Mouse (Mus musculus) frontal cortex, postnatal 36 days (tissue): ENCODE measurements around the gene Slco2b1.
"Not testable (repeated sequence)": the region's sequence is repeated elsewhere in the genome, so short reads cannot be mapped to it uniquely, and the experiment has no call there.

Experiments used
- DNase-seq, 2 experiments: peaks; one replicate each; pipeline ENCODE4 v3.0.0; 2022; ENCODE audit warnings: low spot score in 2 of 2

The Slco2b1 gene

GRCm38 (mm10) chr7:99711166-99711565 lies at the start of gene Slco2b1:
Slco2b1 (minus strand) TSS chr7:99711340.
- no peak for DNase-seq

DNA sequence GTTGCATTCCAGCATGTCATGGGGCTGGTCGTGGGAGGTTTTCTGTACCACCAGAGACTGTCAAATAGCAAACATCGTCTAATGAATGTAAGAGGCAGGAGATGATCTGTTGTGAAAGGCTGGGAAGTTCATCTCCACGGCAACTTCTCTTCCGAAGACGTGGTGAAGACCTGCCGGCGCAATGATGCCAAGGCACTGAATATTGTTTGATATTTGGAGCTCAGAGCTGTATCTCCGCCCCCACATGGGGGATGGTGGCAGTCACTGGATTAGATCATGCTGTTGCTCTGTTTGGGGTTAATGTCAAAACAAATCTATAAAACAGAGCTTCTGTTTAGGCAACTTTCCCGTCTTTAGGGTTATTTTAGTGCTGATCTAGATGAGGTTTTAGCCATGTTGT lies 28.1 kb upstream of the Slco2b1 start:
- peak; percentile 13 to 14 for DNase-seq

DNA sequence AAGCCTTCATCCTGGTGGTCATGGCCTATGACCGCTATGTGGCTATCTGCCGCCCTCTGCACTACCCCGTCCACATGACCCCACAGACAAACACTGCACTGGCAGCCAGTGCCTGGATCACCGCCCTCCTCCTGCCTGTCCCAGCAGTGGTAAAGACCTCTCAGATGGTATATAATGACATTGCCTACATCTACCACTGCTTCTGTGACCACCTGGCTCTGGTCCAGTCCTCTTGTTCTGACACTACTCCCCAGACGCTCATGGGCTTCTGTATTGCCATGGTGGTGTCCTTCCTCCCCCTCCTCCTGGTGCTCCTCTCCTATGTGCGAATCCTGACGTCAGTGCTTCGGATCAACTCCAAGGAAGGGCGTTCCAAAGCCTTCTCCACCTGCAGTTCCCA lies 24.4 kb upstream of the Slco2b1 start:
- not testable (repeated sequence) for DNase-seq

- no peak for DNase-seq
Observed at GRCm38 (mm10) chr7:99734612-99735011, 23.5 kb upstream of the Slco2b1 start.

DNA sequence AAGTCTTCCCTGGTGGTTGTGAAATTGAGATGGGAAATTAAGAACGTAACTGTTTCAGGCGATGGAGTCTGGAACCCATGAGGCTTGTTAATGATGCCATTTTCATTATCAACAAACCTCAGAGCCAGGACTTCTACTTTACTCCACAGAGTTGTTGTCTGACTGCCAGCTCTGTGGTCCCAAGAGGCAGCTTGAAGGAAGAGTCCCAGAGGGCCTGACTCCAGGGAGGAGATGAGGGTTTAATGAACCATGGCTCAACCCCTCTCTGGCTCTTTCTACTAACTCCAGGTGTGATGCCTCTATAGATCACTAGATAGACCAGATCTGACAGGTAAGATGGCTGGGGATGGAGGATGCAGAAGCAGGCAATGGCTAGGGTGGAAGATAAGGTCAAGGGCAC lies 18.8 kb upstream of the Slco2b1 start, which contains the start of gene Olfr520:
Gene Olfr520, plus strand, starts transcription at position 301 of the 400 bp plus-strand sequence.
- DNase-seq = no peak

- no peak for DNase-seq
Observed at GRCm38 (mm10) chr7:99716536-99716935, 5.4 kb upstream of the Slco2b1 start.

DNA sequence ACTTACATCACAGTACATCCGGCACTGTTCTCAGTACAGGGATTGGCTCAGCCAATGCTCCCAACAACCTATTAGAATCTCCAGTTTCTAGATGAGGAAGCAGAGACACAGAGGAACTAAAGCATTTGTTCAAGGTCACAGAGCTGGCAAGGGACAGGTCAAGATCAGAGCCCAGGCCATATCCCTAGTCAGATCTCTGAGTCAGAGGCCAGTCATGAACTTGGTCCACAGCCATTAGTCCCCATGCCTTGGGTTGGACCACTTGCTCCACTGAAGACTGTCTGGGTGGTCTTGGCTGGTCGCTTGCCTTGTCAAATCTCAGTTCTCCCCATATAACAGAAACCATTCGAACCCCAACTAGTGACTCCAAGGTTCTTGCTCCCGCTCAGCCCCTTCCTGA lies 1.3 kb upstream of the Slco2b1 start:
- no peak for DNase-seq

GRCm38 (mm10) chr7:99710476-99710875 lies 664 bp downstream of the Slco2b1 start:
- DNase-seq = peak; percentile 35 to 55

GRCm38 (mm10) chr7:99709992-99710391 lies 1.1 kb downstream of the Slco2b1 start:
- no peak for DNase-seq

DNA sequence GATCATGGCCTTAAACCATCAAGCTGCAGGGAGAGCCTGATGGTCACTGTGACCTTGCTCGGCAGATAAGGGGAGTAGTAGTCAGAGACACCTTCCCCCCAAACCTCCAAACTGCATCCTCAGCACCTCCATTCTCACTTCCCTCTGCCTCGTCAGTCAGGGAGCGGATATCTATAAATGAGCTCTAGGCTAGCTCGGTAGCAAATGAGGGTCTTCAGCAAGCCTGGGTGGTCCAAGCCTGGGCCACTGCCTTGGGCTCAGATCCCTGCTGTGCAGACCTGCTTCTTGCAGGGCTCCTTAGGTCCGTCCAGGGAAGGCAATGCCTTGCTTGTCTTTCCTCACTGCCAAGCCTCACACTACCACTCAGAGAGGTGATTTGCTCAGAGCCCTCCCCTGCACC lies 2.4 kb downstream of the Slco2b1 start:
- DNase-seq = no peak

DNA sequence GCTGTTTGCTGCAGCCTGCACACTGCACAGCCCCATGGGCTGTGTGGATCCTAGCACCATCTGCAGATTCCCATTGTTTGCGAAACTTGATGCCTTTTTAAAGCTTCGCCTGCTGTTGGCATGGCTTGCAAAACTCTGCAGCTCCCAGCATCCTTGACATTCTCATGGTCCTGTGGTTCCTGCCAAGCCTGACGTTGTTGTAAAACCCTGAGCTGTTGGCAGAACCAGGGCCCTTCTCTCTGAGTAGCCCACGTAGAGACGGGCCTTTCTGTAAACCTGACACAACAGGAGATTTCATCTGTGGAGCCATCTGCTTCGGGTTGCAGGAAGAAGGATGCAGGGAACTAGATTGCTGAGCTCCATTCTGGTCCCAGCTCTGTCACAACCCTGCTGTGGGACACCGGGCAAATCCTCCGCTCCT lies 2.8 kb downstream of the Slco2b1 start:
- DNase-seq = peak; percentile 61 to 83

DNA sequence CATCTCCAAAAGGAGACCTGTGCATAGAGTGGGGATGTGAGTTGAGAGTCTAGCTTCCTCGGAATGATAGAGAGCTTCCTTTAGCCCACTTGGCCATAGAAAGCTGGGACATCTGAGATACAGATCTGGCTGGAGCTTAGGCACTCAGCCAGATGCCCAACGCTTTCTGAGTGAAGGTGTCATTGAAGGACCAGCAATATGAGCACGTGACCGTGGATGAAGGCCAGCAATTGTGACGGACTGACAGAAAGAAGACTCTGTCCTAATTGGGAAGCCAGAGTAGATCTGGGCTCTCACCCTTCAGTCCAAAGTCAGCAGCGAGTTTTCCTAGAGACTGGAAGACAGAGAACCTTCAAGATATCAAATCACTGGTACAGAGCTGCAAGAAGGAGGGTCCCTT lies 3.5 kb downstream of the Slco2b1 start:
- DNase-seq = no peak

- no peak for DNase-seq
Observed at GRCm38 (mm10) chr7:99707038-99707595, 4.0 kb downstream of the Slco2b1 start.

DNA sequence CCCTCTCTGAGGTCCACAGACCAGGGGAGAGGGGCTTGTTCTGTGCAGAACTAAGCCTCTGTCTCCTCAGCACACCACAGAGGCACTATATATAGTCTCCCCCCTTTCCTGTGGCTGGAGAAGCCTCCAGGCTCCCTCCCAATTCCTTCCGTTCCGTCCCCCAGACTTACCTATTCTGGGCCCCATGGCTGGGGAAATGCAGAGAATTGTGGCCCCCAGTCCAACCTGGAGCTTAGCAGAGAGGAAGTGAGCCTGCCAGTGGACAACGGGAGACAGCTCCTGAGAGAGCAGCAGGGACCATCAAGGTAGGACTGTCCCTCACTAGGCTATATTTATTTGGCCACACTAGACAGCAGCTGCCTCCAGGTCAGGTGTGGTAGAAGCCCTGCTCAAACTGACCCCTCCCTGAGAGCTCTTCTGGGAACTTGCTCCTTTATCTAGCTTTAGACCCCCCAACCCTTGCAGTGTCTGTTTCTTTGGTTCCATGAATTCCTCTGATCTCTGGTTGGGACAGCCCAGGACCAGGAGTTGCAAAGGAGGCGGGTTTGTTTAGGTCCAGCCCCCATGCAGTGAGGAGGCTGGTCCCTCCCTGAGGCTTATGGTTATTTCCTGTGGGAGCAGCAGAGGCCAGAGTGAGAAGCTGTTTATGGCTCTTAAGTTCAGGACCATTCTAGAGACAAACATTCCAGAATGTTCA lies 4.7 kb downstream of the Slco2b1 start:
- no peak for DNase-seq

- DNase-seq = no peak
Observed at GRCm38 (mm10) chr7:99704736-99705519, 6.2 kb downstream of the Slco2b1 start.

GRCm38 (mm10) chr7:99702201-99702600 lies 8.9 kb downstream of the Slco2b1 start:
- DNase-seq = no peak

- DNase-seq = no peak
Observed at GRCm38 (mm10) chr7:99700641-99701040, 10.5 kb downstream of the Slco2b1 start.

DNA sequence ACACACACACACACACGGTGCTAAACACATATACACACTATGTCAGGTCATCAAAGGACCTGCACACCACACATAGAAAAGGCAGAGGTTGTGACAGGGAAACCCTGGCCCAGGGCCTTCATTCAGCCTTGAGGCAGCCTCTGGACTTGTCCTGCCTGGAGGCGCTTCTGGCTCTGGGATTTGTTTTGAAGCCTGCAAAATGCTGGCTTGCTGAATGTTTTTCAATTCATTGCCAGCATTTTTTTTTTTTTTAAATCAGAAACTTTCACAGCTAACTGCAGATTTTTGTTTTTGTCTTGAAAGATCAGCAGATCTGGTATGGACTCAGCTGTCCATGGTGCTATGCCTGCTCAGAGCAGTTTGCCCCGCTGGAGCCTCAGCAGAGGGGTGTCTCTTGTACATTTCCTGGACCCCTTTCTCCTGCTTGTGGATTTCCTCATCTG lies 11.4 kb downstream of the Slco2b1 start:
- DNase-seq = no peak

- no peak for DNase-seq
Observed at GRCm38 (mm10) chr7:99699106-99699505, 12.0 kb downstream of the Slco2b1 start.

DNA sequence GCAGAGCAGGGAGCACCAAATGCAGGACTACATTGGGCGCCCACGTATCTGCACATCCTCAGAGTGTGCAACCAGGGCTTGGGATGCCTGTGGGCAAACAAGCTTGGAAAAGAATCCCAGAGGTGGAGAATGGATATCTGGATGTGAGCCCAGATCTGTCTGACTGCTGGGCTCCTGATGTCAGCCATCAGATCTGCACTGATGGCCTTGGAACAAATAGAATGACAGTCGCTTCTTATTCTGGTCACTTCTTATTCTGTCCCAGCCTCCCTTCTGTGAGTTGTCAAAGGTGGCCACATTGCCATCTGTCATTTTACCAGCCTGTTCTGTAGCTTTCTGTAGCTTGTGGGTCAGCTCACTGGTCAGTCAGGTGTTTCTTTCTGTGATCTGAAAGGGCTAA lies 12.6 kb downstream of the Slco2b1 start:
- no peak for DNase-seq

DNA sequence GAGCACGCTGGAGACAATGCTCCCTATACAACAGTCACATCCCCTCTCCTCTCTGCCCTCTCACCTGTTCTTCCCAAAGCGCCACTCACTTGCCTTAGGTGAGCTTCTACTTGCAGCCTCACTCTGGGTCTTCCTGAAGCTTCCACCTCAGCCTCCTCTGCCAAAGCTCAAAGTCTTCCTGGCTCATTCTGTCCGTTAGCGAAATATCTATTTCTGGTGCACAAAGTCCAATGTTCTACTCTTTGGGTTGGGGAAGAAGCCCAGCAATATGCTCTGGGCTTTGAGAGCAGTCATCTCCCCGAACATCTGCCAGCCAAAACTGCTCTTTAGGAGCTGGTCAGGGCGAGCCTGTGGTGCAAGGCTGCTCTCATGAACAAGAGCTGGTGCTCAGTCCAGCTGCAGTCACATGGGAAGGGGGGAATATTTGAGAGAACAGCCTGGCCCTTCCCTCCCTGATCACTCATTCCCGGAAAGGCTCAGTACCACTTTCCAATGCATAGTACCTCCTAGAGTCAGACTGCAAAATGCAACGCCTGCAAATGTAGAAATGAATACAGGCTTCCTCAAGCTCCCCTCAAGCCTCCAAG lies 15.6 kb downstream of the Slco2b1 start:
- no peak for DNase-seq

DNA sequence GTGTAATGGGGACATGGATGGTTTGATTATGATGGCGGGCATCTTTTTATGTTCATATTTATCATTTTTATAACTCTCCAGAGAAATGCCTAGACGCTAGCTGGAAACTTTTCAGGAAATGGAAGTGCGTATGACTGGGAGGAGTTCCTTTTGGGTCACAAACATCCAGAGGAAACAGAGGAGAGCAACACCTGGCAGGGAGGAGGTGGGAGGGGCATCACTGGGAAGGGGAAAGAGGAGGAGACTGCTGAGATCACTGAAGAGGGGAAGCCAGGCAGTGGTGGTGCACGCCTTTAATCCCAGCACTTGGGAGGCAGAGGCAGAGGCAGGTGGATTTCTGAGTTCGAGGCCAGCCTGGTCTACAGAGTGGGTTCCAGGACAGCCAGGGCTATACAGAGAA lies 16.7 kb downstream of the Slco2b1 start:
- DNase-seq = not testable (repeated sequence)
